Mouse (Mus musculus): ENCODE results near the gene Cst7. TPM values are rescaled to one million over a fixed set of nuclear protein-coding genes. Genes with fewer than 3 reads are reported as not detected.

Gene Cst7
- polyA plus RNA-seq, 1 experiment, result not detected

DNA sequence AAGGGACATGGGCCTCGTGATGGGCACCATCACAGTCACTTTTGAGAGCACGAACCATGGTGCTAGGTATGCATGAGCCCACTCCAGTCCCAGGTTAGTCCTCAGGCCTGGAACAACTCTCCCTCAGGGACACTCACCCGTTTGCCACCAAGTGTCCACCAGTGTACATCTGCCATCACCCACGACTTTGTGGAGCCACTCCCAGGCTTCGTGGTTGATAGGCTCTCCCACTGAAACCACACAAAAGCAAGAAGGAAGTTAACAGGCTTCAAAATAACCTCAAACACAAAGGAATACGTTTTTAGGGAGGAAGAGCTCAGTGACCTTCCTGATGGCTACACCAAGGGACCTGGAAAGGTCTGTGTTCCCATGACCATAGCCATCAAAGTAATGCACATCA is 56.9 kb downstream of the Cst7 start:
- DNase-seq (ENCODE audit: low read depth), result no peak
- TF ChIP-seq CTCF (IDR thresholded peaks at IDR 0.05; ENCODE audit: borderline replicate concordance, extremely low read depth, insufficient read depth, insufficient read length) (no peak), POLR2A (IDR thresholded peaks at IDR 0.05; ENCODE audit: borderline replicate concordance, extremely low read depth, insufficient read depth, insufficient read length, poor library complexity, severe bottlenecking) (no peak)

Other genes with a start within 250 kb of the Cst7 start
- gene Gm10130, start 246.7 kb upstream of the Cst7 start, polyA plus RNA-seq (2012; rRNA removed), result not detected in 2 replicates
- gene 3300002I08Rik, start 207.7 kb upstream of the Cst7 start, polyA plus RNA-seq (2012; rRNA removed), result 4.4 and 5.2 TPM in 2 replicates
- gene Zfp442, start 118.9 kb upstream of the Cst7 start, polyA plus RNA-seq (2012; rRNA removed), result 1.00 and 1.9 TPM in 2 replicates
- 0.05 TPM in 1 of 2 replicates, not detected in the other for gene Zfp345, start 85.3 kb upstream of the Cst7 start, polyA plus RNA-seq (2012; rRNA removed)
- 44.0 and 48.2 TPM in 2 replicates for gene Apmap, start 38.2 kb downstream of the Cst7 start, polyA plus RNA-seq (2012; rRNA removed)
- 22.8 and 28.0 TPM in 2 replicates for gene Acss1, start 98.1 kb downstream of the Cst7 start, polyA plus RNA-seq (2012; rRNA removed)
- gene Vsx1, start 118.9 kb downstream of the Cst7 start, polyA plus RNA-seq (2012; rRNA removed), result 0.03 and 0.08 TPM in 2 replicates
- gene Entpd6, start 178.6 kb downstream of the Cst7 start, polyA plus RNA-seq (2012; rRNA removed), result 52.0 and 52.8 TPM in 2 replicates
- gene Pygb, start 216.3 kb downstream of the Cst7 start, polyA plus RNA-seq (2012; rRNA removed), result 56.6 and 75.8 TPM in 2 replicates

Measured in brain, embryonic 14.5 days (tissue).